Mouse (Mus musculus): ENCODE results near the gene Dll4.

Gene Dll4

GRCm38 (mm10) chr2:119311544-119311943 is 14.0 kb upstream of the Dll4 start:
- DNase-seq (ENCODE audit: low spot score in 2 of 2): no peak

GRCm38 (mm10) chr2:119312380-119312958 is 13.1 kb upstream of the Dll4 start:
- no peak for DNase-seq (ENCODE audit: low spot score in 2 of 2)

GRCm38 (mm10) chr2:119313780-119314479 is 11.7 kb upstream of the Dll4 start:
- DNase-seq (ENCODE audit: low spot score in 2 of 2): no peak

DNA sequence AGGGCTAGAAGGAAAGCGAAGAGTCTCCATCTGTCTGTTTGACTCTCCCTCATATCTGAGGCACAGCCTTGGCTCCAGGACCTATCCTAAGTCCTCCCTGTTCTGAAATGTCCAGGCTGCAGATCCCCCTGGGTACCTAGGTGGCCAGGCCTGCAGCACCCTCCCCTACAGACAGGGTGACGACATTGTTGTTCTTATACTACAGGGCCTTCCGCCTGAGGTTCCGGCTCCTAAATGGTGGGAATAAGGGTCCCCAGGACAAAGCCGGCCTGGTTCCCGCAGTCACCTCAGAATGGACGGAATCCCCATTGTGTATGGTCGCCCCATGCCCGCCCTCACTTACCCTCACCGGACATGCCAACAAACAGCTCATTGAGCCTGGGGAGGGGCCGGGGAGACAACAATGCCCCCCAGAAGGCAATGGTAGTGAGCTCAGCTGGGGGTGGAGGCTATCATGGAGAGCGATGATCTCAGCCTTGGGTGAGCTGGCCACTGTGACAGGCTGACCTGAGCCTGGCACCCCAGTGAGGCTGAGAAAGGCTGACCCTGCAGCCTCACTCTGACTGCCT is 10.8 kb upstream of the Dll4 start:
- DNase-seq (ENCODE audit: low spot score in 2 of 2): no peak

GRCm38 (mm10) chr2:119318043-119318710 is 7.4 kb upstream of the Dll4 start:
- DNase-seq (ENCODE audit: low spot score in 2 of 2): no peak

DNA sequence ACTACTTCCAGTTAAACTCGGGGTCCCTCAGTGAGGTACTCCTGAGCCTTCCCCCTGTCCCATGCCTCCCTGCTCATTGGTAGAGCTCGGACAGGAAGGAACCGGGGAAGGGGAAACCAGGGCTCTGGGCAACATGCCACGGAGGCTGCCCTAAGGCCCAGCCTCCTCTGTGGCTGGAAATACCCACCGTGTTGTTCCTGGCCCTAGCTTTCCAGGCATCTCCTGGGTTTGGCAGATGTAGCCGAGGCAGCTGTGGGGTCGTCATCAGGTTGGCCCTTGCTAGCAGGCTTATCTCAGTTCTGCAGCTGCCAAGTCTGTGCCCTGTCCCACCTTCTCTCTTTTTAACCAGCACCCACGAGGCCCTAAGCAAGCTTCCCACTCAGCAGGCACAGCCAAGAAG is 5.0 kb upstream of the Dll4 start:
- DNase-seq (ENCODE audit: low spot score in 2 of 2): no peak

DNA sequence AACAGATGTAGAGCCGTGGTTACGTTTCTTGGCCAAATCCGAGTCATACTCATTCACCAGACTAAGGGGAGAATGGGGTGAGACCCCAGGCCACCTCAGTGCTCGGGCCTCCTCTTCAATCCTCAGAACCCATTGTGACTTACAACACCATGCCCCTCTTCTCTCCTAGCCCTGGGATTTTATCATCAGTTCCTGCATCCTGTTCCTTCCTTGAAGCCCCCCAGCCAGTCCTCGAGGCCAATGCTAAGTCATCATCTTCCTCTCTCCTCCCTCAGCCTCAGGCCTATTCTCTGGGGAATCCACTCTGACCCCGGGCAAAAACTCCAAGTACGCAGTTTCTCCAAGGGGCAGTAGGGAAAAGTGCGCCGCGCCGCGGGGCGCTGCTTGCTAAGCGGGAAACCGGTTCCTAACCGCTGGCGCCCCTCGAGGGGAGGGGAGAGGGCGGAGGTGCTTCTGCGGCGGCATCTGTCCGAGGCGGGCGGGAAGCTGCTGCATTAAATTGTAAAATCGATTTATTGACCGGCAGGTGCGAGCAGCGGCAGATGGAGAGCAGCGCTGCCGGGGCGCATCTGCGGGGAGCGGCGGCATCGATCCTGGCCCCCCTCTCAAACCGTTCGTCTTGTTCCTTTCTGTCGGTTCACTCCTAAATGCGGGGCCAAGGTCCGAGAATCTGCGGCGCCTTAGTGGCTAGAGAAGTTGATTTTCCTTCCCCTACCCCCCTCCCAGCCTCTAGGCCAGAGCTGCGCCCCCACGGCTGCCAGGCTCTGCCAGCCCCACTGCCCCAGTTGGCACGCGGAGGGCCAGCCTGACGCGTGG is 3.6 kb upstream of the Dll4 start:
- DNase-seq (ENCODE audit: low spot score in 2 of 2): no peak

- no peak for DNase-seq (ENCODE audit: low spot score in 2 of 2)
Measured at GRCm38 (mm10) chr2:119322587-119323300, 2.8 kb upstream of the Dll4 start.

- no peak for DNase-seq (ENCODE audit: low spot score in 2 of 2)
Measured at GRCm38 (mm10) chr2:119323866-119324575, 1.6 kb upstream of the Dll4 start.

GRCm38 (mm10) chr2:119324576-119325318 is 837 bp upstream of the Dll4 start:
- DNase-seq (ENCODE audit: low spot score in 2 of 2): peak in 1 of 2 experiments; percentile 27

DNA sequence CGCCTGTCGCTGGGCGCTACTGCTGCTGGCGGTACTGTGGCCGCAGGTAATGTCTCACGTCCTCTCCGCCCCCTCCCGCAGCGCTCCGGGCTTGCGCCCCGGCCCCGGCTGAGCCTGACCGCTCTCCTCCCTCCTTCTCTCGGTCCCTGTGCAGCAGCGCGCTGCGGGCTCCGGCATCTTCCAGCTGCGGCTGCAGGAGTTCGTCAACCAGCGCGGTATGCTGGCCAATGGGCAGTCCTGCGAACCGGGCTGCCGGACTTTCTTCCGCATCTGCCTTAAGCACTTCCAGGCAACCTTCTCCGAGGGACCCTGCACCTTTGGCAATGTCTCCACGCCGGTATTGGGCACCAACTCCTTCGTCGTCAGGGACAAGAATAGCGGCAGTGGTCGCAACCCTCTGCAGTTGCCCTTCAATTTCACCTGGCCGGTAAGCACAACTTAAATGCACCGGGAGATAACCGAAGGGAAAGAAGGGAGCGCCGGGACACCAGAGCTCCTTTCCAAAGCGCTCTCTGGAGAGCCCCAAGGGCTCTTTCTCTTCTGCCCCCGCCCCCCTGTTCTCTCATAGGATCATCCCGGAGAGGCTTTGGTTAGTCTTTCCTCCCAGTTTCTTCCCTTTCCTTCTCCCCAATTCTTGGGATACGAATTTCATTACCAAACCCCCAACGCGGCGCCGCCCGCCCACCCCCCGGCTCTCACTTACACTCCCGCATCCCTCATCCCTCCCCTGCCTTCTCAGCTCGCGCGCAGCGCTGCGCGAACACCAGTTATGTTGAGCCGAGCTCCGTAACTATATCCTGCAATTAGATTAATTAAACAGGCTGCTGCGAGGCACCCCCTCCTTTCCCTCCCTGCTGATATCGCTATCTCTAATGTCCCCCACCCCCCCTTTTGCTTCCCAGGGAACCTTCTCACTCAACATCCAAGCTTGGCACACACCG is 847 bp downstream of the Dll4 start:
- DNase-seq (ENCODE audit: low spot score in 2 of 2): no peak

DNA sequence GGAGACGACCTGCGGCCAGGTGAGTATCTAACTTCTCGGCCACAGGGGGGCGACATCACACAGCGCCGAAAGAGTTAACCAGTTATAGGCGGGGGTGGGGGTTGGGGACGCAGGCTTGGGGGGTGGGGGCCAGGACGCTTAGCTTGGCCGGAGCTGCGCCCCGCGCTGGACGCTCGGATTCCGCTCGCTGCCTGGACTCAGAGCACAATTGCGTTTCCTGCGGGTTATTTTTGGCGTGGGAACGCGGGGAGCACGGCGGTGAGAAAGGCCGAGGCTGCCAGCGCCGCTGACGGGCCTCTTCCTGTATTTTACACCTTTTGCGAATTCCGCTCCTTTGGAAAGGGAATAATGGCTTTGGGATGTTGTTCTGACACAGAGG is 1.5 kb downstream of the Dll4 start:
- DNase-seq (ENCODE audit: low spot score in 2 of 2): peak in 1 of 2 experiments; percentile 62

DNA sequence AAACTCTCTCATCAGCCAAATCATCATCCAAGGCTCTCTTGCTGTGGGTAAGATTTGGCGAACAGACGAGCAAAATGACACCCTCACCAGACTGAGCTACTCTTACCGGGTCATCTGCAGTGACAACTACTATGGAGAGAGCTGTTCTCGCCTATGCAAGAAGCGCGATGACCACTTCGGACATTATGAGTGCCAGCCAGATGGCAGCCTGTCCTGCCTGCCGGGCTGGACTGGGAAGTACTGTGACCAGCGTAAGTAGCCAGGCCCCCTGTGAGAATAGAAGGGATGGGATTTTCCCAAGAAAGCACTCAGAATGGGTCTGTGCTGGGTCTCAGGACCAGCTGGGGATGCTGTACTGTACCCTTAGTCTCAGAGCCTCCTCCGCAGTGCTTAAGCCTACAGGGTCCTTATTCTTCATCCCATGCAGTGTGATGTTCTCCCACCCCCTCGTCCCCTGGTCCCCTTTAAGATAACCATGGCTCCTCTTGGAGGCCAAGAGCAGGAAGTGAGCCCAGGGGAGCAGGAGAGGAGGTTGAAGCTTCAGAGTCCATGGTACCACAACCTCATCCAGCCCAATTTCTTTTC is 2.5 kb downstream of the Dll4 start:
- no peak for DNase-seq (ENCODE audit: low spot score in 2 of 2)

DNA sequence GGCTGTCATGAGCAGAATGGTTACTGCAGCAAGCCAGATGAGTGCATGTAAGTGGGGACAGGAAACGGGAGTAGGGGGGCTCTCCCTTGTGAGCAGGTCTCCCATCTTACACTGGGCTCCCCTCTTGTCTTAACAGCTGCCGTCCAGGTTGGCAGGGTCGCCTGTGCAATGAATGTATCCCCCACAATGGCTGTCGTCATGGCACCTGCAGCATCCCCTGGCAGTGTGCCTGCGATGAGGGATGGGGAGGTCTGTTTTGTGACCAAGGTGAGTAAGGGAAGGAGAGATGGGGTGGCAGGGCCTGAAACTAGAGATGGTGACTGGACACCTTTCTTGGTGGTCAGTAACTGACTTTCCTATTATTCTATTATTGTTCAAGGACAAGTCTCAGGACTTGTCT is 3.0 kb downstream of the Dll4 start:
- DNase-seq (ENCODE audit: low spot score in 2 of 2): no peak

GRCm38 (mm10) chr2:119329123-119329817 is 3.7 kb downstream of the Dll4 start:
- no peak for DNase-seq (ENCODE audit: low spot score in 2 of 2)

GRCm38 (mm10) chr2:119330795-119331194 is 5.2 kb downstream of the Dll4 start:
- DNase-seq (ENCODE audit: low spot score in 2 of 2): no peak

DNA sequence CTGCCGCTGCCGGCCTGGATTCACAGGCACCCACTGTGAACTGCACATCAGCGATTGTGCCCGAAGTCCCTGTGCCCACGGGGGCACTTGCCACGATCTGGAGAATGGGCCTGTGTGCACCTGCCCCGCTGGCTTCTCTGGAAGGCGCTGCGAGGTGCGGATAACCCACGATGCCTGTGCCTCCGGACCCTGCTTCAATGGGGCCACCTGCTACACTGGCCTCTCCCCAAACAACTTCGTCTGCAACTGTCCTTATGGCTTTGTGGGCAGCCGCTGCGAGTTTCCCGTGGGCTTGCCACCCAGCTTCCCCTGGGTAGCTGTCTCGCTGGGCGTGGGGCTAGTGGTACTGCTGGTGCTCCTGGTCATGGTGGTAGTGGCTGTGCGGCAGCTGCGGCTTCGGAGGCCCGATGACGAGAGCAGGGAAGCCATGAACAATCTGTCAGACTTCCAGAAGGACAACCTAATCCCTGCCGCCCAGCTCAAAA is 6.6 kb downstream of the Dll4 start:
- DNase-seq (ENCODE audit: low spot score in 2 of 2): no peak

DNA sequence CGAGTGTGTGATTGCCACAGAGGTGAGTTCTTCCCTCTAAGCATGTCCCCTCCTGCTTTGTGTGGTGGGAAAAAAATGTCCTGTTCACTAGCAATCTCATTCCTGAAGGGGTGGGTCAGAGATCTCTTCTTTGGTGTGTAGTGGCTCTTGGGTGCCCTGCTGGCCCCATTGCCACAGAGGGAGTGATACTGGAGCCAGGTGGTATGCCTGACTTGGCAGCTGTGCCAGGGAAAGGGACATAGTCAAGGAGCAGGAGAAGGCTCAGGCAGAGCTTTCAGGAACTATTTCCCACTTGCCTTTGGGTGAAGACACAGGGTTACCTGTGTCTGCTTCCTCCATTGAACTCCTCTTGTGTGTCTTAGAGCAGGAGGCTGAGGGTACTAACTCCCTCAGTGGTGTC is 8.6 kb downstream of the Dll4 start:
- no peak for DNase-seq (ENCODE audit: low spot score in 2 of 2)

All from thymus, postnatal 10 days (tissue).